Mouse (Mus musculus) testis, adult 2 months (tissue): ENCODE measurements around the gene Sac3d1.

ENCODE experiments used
- CTCF ChIP-seq: fragments of 200-500 bp; IDR thresholded peaks from 2 replicates; pipeline ENCODE4 v1.5.1; 2012; ENCODE audit warnings: low read depth, mild to moderate bottlenecking, inconsistent platforms, low read length, moderate library complexity; ENCODE audit not compliant: control insufficient read depth, insufficient read depth, insufficient replicate concordance
- POLR2A ChIP-seq: fragments of 200-500 bp; IDR thresholded peaks from 2 replicates; pipeline ENCODE4 v1.6.1; 2012; ENCODE audit warnings: low read depth, mild to moderate bottlenecking, inconsistent platforms, low read length, moderate library complexity; ENCODE audit not compliant: control insufficient read depth

GRCm38 (mm10) chr19:6073889-6074288, 44.6 kb downstream of the Sac3d1 start:
- no peak for TF ChIP-seq CTCF
- TF ChIP-seq POLR2A = no peak
